Mouse (Mus musculus) C2C12 (cell line): Measurements from ENCODE around the gene Dhx30.

ENCODE experiments used
- CTCF ChIP-seq: IDR thresholded peaks from one replicate; pipeline ENCODE4 v1.5.1; 2011; ENCODE audit not compliant: control insufficient read depth, insufficient read depth, insufficient read length
- FOSL1 ChIP-seq: IDR thresholded peaks from one replicate; pipeline ENCODE4 v1.8.0; 2011; ENCODE audit warnings: mild to moderate bottlenecking, low read length; ENCODE audit not compliant: poor library complexity, insufficient read depth, severe bottlenecking
- MYOG ChIP-seq: IDR thresholded peaks from one replicate; pipeline ENCODE4 v1.6.1; 2011; ENCODE audit not compliant: control insufficient read depth, insufficient read length; ENCODE audit errors: extremely low read depth
- USF1 ChIP-seq: IDR thresholded peaks from one replicate; pipeline ENCODE4 v1.6.1; 2011; ENCODE audit warnings: low read depth, mild to moderate bottlenecking, control low read depth, moderate library complexity

DNA sequence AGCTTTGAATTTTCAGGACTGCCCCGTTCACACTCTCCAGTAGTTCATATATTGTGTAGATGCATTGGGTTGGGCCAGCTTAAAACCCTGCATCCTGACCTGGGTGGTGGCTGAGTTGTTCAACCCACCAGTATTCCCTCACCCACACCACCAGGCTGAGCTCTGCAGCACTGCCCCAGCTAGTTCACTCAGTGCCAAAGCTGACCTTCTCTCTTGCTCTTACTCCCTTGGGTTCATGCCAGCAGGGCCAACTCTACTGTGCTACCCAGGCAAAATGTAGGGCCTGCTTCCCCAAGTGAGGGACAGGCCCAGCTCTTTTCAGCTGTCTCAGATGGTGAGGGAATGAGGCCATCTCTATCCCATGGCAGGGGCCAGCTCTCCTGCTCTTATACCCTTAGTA lies 41.4 kb upstream of the Dhx30 start:
- TF ChIP-seq CTCF (no peak), USF1 (no peak), MYOG (no peak), FOSL1 (no peak)
